Mouse (Mus musculus): ENCODE measurements around the gene Tmem273. TPM values are rescaled to one million over a fixed set of nuclear protein-coding genes. Genes with fewer than 3 reads are reported as not detected.

Gene Tmem273
- polyA plus RNA-seq, 1 experiment from 2014 or later, result 0.46 TPM

DNA sequence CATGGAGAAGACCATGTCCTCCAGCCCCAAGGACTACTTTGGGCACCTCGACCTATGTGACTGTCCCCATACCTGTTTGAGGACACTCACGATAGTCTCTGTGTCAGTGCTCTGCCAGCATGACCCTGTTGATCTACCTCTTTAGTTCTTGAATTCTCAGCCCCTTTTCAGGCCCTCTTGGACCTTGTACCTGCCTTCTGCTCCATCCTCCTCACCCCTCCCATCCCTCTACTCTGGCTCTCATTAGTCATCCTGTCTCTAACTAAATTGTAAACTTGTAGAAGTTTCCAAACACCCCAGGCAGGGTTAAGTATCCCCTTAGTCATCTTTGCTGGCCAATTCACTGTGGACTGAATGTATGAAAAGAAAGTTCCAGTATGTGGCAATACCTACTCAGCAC is 12.0 kb downstream of the Tmem273 start:
- Histone ChIP-seq H3K27me3 (ENCODE audit: control insufficient read depth, insufficient read depth, low read length) (no peaks in the 10 kb centered on the region), H3K27ac (ENCODE audit: low read depth, low read length) (no peak overlapping the region), H3K4me1 (ENCODE audit: control insufficient read depth, insufficient read depth, low read length) (no peaks in the 10 kb centered on the region), H3K9me3 (ENCODE audit: control insufficient read depth, low read length) (no peaks in the 10 kb centered on the region), H3K9ac (replicated peaks; ENCODE audit: low read depth, low read length) (no peak overlapping the region), H3K4me2 (ENCODE audit: low read depth, low read length) (no peak overlapping the region), H3K36me3 (ENCODE audit: control insufficient read depth, insufficient read depth, low read length) (no peaks in the 10 kb centered on the region), H3K4me3 (ENCODE audit: low read depth, low read length) (no peak overlapping the region)
- WGBS, result 80% methylated on average over 2 of the region's 2 CpGs
- no peak for ATAC-seq (ENCODE audit: low read depth)

DNA sequence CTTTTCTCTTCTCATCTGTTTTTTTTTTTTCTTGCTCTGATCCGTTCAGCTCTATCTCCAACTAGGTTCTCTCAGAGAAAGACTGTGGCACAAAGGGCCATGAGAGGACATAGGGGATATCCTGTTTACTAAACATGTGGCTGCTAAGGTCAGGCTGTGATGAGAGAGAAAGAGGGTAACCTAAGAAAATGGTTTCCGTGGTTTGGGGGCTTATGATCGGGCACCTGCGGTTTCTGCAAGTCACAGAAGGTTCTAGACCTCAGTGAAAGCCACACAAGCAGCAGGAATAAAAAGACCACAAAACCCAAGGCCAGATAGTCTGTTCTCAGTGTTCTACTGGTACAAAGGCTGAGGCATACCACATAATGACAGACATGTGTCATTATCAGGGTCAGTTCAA is 12.6 kb downstream of the Tmem273 start:
- Histone ChIP-seq H3K4me2 (ENCODE audit: low read depth, low read length) (no peak overlapping the region), H3K9me3 (ENCODE audit: control insufficient read depth, low read length) (no peaks in the 10 kb centered on the region), H3K36me3 (ENCODE audit: control insufficient read depth, insufficient read depth, low read length) (no peaks in the 10 kb centered on the region), H3K4me1 (ENCODE audit: control insufficient read depth, insufficient read depth, low read length) (no peaks in the 10 kb centered on the region), H3K27me3 (ENCODE audit: control insufficient read depth, insufficient read depth, low read length) (no peaks in the 10 kb centered on the region), H3K9ac (replicated peaks; ENCODE audit: low read depth, low read length) (no peak overlapping the region), H3K4me3 (ENCODE audit: low read depth, low read length) (no peak overlapping the region), H3K27ac (ENCODE audit: low read depth, low read length) (no peak overlapping the region)
- 88% methylated on average over 4 of the region's 4 CpGs for WGBS
- ATAC-seq (ENCODE audit: low read depth), result no peak

DNA sequence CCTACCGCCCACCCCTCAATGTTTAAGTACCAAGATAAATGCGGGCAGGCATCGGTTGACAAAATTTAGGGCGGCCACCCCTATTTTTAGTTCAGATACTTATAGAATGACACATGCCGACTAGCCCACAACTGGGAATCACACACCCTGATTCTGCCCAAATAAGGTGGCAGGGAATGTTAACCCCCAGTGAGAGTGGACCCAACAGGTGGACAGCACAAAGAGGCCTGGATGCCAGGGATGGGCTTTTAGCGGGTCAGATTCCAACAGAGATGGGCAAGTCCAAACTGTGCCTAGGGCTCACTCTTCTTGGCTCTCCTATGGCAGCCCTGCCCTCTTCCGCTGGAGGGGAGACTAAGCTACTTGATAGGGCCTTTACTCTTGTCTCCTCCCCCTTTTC is 14.3 kb downstream of the Tmem273 start:
- Histone ChIP-seq H3K9me3 (ENCODE audit: control insufficient read depth, low read length) (no peaks in the 10 kb centered on the region), H3K36me3 (ENCODE audit: control insufficient read depth, insufficient read depth, low read length) (no peaks in the 10 kb centered on the region), H3K27me3 (ENCODE audit: control insufficient read depth, insufficient read depth, low read length) (no peaks in the 10 kb centered on the region), H3K27ac (ENCODE audit: low read depth, low read length) (no peak overlapping the region), H3K4me3 (ENCODE audit: low read depth, low read length) (no peak overlapping the region), H3K4me2 (ENCODE audit: low read depth, low read length) (no peak overlapping the region), H3K9ac (replicated peaks; ENCODE audit: low read depth, low read length) (no peak overlapping the region), H3K4me1 (ENCODE audit: control insufficient read depth, insufficient read depth, low read length) (no peaks in the 10 kb centered on the region)
- 94% methylated on average over 7 of the region's 7 CpGs for WGBS
- ATAC-seq (ENCODE audit: low read depth), result no peak

DNA sequence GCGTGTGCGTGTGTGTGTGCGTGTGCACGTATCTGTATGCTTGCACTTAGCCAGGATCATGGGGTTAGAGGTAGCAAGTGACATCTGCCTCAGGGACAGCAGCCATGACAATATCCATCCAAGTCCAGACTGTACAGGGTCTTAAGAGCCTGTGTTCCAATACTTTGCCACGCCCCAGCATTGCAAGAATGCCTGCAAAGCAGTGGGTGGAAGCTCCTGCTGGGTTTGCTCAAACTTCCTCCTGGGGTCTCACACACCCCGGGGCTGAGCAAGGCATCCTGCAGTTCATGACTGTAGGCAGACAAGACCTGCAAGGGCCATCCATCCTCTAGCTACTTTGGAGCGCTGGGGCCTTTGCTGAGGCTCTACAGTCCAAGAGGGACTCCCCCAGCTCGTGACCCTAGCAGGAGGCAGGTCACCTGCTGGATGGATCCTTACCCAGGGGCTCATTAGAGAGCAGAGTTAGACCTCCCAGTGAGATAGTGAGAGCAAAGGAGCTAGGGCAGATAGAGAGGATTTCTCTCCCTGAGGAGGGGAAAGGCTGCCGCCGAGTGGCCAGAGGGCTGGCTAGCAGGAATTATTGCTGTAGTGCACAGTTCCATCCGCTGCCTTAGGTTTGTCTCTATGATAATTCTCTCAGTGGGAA is 15.4 kb downstream of the Tmem273 start:
- H3K27me3 ChIP-seq (ENCODE audit: control insufficient read depth, insufficient read depth, low read length), result no peaks in the 10 kb centered on the region
- H3K9me3 ChIP-seq (ENCODE audit: control insufficient read depth, low read length), result no peaks in the 10 kb centered on the region
- H3K36me3 ChIP-seq (ENCODE audit: control insufficient read depth, insufficient read depth, low read length), result no peaks in the 10 kb centered on the region
- H3K4me2 ChIP-seq (ENCODE audit: low read depth, low read length), result no peak overlapping the region
- no peak overlapping the region for H3K9ac ChIP-seq (replicated peaks; ENCODE audit: low read depth, low read length)
- ATAC-seq (ENCODE audit: low read depth), result no peak; the same call in 1 of the 2 replicates
- H3K4me1 ChIP-seq (ENCODE audit: control insufficient read depth, insufficient read depth, low read length), result no peaks in the 10 kb centered on the region
- no peak overlapping the region for H3K4me3 ChIP-seq (ENCODE audit: low read depth, low read length)
- WGBS, result 69% methylated on average over 11 of the region's 11 CpGs
- no peak overlapping the region for H3K27ac ChIP-seq (ENCODE audit: low read depth, low read length)

DNA sequence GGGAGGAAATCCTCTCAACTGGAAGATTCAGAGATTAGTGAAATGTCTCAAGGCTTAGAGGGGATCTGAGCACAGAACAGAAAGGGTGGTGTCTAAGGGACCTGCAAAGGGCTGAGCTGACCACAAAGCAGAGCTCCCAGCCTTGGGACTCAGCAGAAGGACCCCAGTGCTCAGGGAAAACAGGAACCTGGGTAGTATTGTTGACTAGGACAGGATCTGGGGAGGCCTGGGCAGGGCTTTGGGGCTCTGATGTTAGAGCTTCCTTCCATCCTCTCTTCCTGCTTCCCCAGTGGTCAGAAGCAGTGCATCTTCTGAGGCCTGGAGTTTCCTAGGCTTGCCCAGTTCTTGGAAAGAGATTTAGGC is 15.9 kb downstream of the Tmem273 start:
- Histone ChIP-seq H3K36me3 (ENCODE audit: control insufficient read depth, insufficient read depth, low read length) (no peaks in the 10 kb centered on the region), H3K27me3 (ENCODE audit: control insufficient read depth, insufficient read depth, low read length) (no peaks in the 10 kb centered on the region), H3K4me3 (ENCODE audit: low read depth, low read length) (no peak overlapping the region), H3K4me1 (ENCODE audit: control insufficient read depth, insufficient read depth, low read length) (no peaks in the 10 kb centered on the region), H3K9me3 (ENCODE audit: control insufficient read depth, low read length) (no peaks in the 10 kb centered on the region), H3K9ac (replicated peaks; ENCODE audit: low read depth, low read length) (no peak overlapping the region), H3K27ac (ENCODE audit: low read depth, low read length) (no peak overlapping the region), H3K4me2 (ENCODE audit: low read depth, low read length) (no peak overlapping the region)
- ATAC-seq (ENCODE audit: low read depth), result no peak

DNA sequence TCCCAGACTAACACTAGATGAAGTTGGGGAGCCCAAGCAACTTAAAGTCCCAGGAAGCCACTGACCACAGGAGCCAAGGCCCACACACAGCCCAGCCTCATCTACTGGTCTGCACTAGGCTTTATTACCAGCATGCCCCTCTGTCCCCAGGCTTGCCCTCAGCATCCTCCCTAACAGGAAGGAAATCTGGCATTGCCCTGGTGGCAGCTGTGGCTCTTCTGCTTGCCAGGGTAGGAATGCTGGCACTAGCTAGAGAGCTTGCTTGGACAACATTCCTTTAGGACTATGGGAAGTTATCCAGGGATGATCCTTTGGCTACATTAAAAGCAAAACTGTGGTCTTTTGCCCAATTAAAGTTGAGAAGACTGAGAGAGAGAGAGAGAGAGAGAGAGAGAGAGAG is 24.3 kb downstream of the Tmem273 start:
- no peaks in the 10 kb centered on the region for H3K4me1 ChIP-seq (ENCODE audit: control insufficient read depth, insufficient read depth, low read length)
- H3K27ac ChIP-seq (ENCODE audit: low read depth, low read length), result no peak overlapping the region
- ATAC-seq (ENCODE audit: low read depth), result no peak
- H3K9ac ChIP-seq (replicated peaks; ENCODE audit: low read depth, low read length), result no peak overlapping the region
- no peak overlapping the region for H3K4me3 ChIP-seq (ENCODE audit: low read depth, low read length)
- no peaks in the 10 kb centered on the region for H3K36me3 ChIP-seq (ENCODE audit: control insufficient read depth, insufficient read depth, low read length)
- no peaks in the 10 kb centered on the region for H3K27me3 ChIP-seq (ENCODE audit: control insufficient read depth, insufficient read depth, low read length)
- H3K9me3 ChIP-seq (ENCODE audit: control insufficient read depth, low read length), result no peaks in the 10 kb centered on the region
- no peak overlapping the region for H3K4me2 ChIP-seq (ENCODE audit: low read depth, low read length)

DNA sequence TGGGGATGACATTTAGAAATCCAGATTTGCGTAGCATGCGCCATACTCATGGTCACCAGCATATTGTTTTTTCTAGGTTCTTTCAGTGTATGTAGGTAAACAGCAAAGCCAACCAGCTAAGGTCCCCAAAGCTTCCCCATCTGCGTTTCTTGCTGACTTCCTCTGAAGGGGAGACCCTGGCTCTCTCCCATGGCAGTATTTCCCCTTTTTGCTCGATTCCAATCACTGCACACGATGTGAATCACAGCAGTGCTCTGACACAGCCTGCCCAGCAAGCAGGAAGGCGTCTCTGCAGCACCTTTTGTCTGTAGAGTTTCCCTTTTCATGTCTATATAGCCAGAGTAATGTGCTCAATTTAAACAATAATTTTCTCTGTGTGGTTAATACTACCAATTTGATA is 26.7 kb downstream of the Tmem273 start:
- no peaks in the 10 kb centered on the region for H3K9me3 ChIP-seq (ENCODE audit: control insufficient read depth, low read length)
- H3K4me1 ChIP-seq (ENCODE audit: control insufficient read depth, insufficient read depth, low read length), result no peaks in the 10 kb centered on the region
- no peaks in the 10 kb centered on the region for H3K27me3 ChIP-seq (ENCODE audit: control insufficient read depth, insufficient read depth, low read length)
- no peak overlapping the region for H3K4me2 ChIP-seq (ENCODE audit: low read depth, low read length)
- H3K27ac ChIP-seq (ENCODE audit: low read depth, low read length), result no peak overlapping the region
- WGBS, result 75% methylated on average over 6 of the region's 6 CpGs
- H3K36me3 ChIP-seq (ENCODE audit: control insufficient read depth, insufficient read depth, low read length), result no peaks in the 10 kb centered on the region
- no peak overlapping the region for H3K4me3 ChIP-seq (ENCODE audit: low read depth, low read length)
- no peak for ATAC-seq (ENCODE audit: low read depth)
- no peak overlapping the region for H3K9ac ChIP-seq (replicated peaks; ENCODE audit: low read depth, low read length)

DNA sequence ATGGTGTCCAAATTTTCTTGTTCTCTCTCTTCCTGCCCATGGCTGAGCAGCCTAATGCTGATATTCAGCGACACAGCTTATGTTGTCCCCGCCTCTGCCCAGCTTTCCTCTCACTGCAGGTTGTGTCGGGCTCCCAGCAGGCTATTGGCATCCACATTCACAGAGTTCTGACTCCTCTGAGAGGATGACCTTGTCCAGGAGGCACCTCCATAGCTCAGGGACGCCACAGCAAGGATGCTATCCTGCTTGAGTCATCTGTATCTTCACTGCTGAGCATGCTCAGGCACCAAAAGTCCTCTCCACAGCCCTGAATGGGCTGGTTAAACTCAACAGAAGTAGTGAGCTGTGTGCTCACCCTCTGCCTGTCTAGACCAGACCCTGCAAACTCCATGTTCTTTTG is 29.2 kb downstream of the Tmem273 start:
- Histone ChIP-seq H3K27me3 (ENCODE audit: control insufficient read depth, insufficient read depth, low read length) (no peaks in the 10 kb centered on the region), H3K27ac (ENCODE audit: low read depth, low read length) (no peak overlapping the region), H3K4me1 (ENCODE audit: control insufficient read depth, insufficient read depth, low read length) (no peaks in the 10 kb centered on the region), H3K4me2 (ENCODE audit: low read depth, low read length) (no peak overlapping the region), H3K9ac (replicated peaks; ENCODE audit: low read depth, low read length) (no peak overlapping the region), H3K4me3 (ENCODE audit: low read depth, low read length) (no peak overlapping the region), H3K36me3 (ENCODE audit: control insufficient read depth, insufficient read depth, low read length) (no peaks in the 10 kb centered on the region), H3K9me3 (ENCODE audit: control insufficient read depth, low read length) (no peaks in the 10 kb centered on the region)
- 76% methylated on average over 4 of the region's 4 CpGs for WGBS
- ATAC-seq (ENCODE audit: low read depth), result no peak

DNA sequence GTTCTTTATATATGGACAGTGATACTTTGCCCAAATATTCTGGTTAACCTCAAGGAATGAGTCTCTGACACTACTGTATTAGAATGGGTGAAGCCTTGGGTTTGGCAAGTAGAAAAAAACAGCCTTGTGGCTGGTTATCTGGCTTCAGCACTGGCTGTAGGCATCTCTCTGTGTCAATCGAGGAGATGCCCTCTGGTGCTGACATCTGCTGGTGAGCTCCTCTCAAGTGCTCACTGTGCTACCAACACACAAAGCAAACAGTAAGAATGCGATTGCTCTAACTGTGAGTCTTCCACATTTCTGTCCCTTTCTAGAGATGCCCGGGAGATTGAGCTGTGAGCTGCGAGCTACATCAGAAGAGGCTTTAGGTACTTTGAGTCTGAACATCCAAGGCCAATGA is 30.8 kb downstream of the Tmem273 start:
- H3K9me3 ChIP-seq (ENCODE audit: control insufficient read depth, low read length), result no peaks in the 10 kb centered on the region
- no peaks in the 10 kb centered on the region for H3K27me3 ChIP-seq (ENCODE audit: control insufficient read depth, insufficient read depth, low read length)
- 82% methylated on average over 4 of the region's 4 CpGs for WGBS
- no peak for ATAC-seq (ENCODE audit: low read depth)
- H3K4me3 ChIP-seq (ENCODE audit: low read depth, low read length), result no peak overlapping the region
- no peak overlapping the region for H3K9ac ChIP-seq (replicated peaks; ENCODE audit: low read depth, low read length)
- H3K27ac ChIP-seq (ENCODE audit: low read depth, low read length), result no peak overlapping the region
- no peak overlapping the region for H3K4me2 ChIP-seq (ENCODE audit: low read depth, low read length)
- no peaks in the 10 kb centered on the region for H3K36me3 ChIP-seq (ENCODE audit: control insufficient read depth, insufficient read depth, low read length)
- H3K4me1 ChIP-seq (ENCODE audit: control insufficient read depth, insufficient read depth, low read length), result no peaks in the 10 kb centered on the region

DNA sequence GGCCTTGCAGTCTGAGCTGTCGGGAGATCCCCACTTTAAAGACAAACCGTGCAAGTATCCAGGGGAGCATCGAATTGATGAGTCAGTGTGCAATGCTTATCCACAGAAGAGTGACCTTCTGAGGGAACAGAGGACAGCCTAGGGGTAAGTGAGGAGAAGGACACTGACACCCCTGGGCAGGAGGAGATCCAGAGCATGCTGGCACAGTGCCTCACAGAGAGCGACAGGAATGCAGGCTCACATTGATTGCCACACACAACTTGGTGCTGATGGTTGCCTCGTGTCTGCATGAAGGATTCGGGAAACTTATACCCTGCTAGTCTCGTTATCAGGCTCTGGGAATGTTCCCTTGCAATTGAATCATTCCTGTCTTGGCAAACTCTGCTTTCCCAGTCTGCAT is 31.5 kb downstream of the Tmem273 start:
- H3K27me3 ChIP-seq (ENCODE audit: control insufficient read depth, insufficient read depth, low read length), result no peaks in the 10 kb centered on the region
- no peak overlapping the region for H3K4me2 ChIP-seq (ENCODE audit: low read depth, low read length)
- H3K36me3 ChIP-seq (ENCODE audit: control insufficient read depth, insufficient read depth, low read length), result no peaks in the 10 kb centered on the region
- H3K4me1 ChIP-seq (ENCODE audit: control insufficient read depth, insufficient read depth, low read length), result no peaks in the 10 kb centered on the region
- H3K4me3 ChIP-seq (ENCODE audit: low read depth, low read length), result no peak overlapping the region
- no peak for ATAC-seq (ENCODE audit: low read depth)
- no peaks in the 10 kb centered on the region for H3K9me3 ChIP-seq (ENCODE audit: control insufficient read depth, low read length)
- 75% methylated on average over 7 of the region's 7 CpGs for WGBS
- no peak overlapping the region for H3K27ac ChIP-seq (ENCODE audit: low read depth, low read length)
- H3K9ac ChIP-seq (replicated peaks; ENCODE audit: low read depth, low read length), result no peak overlapping the region
